Mouse (Mus musculus) lung, adult 18-20 months (tissue): ENCODE data around the gene Nol10.
A peak's percentile ranks its signal among the peaks of the same experiment; 100 is the strongest.

ENCODE experiments used
- DNase-seq, 2 experiments: peaks; one replicate each; pipeline ENCODE4 v3.0.0; 2022; ENCODE audit warnings: mixed read lengths in 2 of 2

Nol10 gene

DNA sequence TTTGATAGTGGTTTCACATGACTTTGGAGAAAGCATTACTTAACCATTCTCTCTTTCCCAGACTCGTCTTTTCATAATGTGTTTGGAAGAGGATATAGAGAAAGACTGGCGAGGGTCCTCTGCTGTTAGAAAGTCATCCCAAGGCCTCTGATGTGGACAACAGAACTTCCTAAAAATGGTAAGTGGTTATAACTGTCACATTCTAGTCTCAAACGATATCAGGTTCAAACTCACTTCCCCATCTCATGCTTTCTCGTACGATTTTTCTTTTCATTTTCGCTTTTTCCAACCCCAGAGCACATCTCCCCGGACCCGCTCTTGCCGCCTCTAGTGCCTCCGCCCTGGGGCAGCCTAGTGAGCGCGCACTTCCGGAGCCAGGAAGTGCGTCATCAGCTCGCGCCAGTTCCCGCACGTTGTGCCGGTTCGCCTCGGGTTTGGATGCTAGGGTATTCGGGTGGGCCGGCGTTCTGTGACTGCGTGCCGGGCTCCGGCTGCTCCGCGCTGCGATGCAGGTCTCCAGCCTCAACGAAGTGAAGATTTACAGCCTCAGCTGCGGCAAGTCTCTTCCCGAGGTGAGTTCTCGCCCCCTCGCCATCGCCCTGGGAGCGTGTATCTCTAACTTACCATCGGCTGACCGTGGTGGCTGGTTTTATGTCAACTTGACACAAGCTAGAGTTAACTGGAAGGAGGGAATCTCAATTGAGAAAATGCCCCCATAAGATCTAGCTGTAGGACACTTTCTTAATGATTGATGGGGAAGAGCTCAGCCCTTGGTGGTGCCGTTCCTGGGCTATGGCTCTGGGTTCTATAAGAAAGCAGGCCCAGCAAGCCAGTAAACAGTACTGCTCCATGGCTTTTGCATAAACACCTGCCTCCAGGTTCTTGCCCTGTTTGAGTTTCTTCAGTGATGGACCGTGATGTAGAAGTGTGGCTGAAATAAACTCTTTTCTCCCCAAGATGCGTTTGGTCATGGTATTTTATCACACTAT, at the start of gene Nol10:
Gene Nol10, plus strand, starts transcription at position 411 of the 989 bp plus-strand sequence.
- DNase-seq, result peak; percentile 86 to 89

DNA sequence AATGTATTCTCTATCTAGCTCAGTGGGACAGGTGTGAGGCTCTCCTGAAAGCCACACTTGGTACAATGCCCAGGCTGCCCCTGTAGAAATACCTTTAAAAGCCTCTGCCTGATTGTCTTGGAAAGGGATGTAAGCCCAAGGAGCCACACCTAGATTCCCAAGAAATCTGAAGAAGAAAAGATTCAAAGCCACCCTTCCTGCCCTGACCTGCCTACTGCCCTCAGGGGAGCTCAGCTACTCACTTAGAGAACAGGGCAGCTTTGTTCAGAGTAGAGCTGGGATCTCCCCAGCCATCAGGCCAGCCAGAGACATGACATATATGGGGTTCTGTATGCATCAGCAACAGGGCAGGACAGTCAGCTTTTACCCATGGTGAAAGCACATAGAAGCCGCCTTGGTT, 48.4 kb upstream of the Nol10 start:
- no peak for DNase-seq

DNA sequence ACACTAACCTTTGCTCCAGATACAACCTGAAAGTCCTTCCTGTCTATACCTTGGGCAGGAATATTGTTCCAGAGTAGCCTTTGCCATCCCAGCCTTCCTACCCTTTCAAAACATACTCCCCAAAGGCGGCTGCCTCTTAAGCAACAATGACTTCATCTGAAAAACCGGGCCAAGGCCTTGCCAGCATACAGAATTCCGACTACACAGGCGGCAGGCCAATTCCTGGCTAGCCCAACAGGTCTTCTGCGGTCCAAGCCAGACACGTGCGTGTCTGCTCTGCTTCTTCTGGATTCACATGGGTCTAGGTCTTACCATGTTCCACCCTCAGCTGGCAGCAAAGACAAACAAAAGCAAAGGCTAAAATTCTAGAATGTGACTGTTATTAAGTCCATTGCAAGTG, 42.8 kb upstream of the Nol10 start:
- peak; percentile 71 to 79 for DNase-seq

DNA sequence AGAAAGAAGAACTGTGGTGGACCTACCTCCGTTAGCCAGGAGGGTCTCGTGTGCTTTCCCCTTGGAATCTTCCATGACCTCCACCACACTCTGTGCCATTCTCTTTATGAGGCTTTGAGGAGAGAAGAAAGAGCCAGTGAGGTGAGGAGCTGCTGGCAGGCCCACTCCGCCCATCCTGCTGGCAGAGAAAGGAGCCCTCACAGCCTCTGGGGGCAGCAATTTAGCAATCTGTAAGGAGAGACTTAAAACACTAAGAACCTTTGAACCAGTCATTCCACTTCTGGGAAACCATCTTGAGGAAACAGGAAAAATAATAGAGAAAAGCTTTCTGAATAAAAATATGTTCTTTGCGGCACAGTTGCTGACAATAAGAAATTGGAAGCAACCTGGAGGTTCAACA, 40.0 kb upstream of the Nol10 start:
- DNase-seq, result peak in 1 of 2 experiments; percentile 53

DNA sequence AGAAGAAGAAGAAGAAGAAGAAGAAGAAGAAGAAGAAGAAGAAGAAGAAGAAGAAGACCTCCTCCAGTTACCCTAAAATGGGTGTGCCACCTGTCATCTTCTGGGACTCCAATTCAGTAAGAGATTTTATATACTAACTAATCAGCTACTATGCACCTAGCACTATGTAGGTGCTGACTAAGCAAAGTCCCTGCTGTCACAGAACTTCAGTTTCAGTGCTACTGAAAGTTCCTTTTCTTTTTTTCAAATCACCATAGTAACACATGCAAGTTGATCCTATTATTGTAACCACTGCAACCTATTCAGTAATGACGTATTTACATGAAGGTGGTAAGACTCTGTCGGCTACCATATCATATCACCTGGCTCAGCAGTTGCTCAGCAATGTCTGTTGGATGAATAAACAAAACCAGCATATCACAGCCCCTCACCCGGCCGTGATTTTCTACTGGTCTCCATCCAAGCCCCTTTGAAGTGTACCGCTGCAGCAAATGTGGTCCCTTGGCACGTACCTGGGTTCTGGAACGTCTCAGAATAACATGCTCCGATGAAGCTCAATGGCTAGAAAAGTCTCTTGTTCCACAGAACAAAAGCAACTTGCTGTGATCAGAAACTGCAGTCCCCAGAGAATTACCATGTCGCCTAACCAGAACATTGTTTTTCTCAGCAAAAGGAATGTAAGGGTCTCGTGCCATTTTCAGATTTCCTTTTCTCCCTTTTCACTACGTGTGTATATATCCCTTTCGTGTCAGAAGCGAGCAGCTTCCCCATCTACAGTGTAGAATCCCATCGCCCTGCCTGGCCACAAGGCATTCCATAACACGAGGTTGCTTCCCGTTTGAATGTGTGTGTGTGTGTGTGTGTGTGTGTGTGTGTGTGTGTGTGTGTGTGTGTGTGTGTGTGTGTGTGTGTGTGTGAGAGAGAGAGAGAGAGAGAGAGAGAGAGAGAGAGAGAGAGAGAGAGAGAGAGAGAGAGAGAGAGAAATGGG, 37.1 kb upstream of the Nol10 start:
- no peak for DNase-seq

DNA sequence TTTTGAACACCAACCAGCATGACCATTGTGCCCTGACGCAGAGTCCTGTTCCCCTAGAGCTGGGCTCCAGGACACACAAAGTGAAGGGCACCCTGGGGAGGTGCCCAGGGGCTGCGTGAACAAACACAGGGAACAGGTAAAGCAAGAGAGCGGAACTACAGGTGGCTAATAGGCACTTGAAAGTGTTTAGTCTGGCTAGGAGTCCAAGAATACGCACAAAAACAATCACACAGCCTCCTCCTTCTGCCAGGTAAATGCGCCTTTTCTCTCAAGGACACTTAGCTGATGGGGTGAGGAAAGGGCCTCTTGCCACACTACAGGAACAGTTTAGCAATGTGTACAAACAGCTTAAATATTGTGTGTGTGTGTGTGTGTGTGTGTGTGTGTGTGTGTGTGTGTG, 32.2 kb upstream of the Nol10 start:
- peak; percentile 84 to 91 for DNase-seq

DNA sequence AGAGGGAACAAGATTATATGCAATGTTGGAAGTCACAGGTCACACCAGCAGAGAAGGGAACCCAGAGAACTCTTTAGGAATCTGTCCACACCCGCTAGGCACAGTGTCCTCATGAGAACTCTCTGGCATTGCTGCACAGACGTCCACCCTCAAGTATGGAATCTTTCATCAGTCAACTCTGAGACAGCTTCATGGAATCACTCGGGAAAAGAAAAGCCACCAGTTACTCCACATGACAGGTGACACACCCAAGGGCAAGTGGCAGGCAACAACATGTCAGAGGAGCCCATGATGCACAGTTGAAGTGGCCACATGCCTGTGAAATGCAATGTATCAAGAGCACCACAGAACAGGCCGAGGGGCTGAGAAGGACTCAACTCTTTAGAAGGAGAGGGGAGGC, 30.3 kb upstream of the Nol10 start:
- DNase-seq, result peak in 1 of 2 experiments; percentile 59

DNA sequence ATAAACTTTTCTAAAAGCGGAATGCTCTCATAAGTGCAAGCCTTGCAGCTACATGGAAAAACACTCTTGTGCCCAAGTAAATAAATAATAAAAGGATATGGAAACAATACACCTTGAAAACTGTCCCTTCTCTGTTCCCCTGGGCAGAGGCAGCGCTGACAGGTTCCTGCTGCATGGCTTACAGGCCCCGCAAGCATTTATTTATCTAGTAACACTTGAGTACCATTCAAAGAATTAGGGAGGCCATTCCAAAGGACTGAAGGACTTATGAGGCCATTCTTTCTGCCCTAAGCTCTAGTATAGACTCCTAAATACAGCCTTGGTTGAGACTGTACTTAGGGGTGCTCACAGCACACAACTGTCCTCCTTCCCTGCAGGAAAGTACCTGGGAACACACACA, 29.8 kb upstream of the Nol10 start:
- peak; percentile 18 to 57 for DNase-seq

DNA sequence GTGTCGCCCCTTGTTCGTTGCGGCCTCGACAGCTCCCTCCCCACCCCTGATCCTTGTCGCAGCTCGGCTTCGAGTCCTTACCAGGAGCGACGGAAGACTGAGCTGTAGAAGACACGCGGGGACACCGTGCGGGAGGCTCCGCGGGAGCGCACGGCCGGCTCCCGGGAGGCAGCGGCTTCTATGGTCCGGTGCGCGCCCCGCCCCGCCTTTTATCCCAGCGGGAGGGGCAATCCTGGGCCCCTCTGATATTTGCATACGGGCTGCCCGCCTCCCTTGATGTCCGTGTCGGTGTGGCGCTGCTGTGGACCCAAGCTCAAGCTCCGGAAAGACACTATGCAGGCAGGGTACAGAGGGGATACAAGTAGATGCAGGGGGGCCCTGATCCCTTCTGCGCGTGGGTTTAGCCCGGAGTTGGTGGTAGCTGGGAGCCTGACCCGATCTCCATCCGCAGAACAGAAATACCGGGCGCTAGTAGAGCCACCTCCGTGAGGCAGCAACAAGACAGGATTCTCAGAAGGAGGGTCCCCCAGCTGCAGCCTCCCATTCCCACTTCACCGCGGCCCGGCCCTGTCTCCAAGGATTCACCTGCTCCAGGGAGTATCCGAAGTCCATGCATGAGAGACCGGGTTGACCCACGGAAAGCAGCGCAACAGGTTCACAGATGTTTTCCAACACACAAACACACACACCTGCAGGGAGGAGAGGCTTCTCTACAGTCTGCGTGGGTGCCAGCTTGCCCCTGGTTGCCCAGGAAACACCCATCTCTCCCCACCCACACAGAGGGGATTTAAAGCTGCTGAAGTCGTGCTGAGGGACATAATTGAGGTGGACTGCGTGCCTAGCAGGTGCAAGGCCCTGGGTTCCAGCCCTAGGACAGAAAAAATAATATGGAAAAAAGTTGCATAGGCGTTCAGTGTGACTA, 23.4 kb upstream of the Nol10 start:
- peak; percentile 75 to 82 for DNase-seq

DNA sequence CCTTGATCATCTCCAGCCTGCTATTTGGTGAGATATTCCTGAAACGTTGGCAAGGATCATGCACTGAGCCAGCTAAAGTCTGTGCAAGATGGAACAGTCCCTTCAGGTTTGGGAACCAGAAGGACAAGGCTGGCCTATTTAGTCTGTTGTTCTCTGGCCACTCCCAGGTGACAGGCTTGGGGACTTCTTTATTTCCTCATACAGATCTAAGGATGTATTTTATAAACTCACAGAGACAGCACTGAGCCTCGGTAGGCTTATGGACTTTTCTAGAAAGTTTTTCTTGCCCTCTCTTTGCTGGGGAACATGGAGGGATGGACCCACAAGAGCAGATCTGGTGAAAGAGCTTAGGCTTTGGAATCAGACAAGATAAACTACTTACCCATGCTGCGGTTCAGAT, 19.0 kb upstream of the Nol10 start, which contains the start of gene Atp6v1c2:
Gene Atp6v1c2, minus strand, starts transcription at position 101 of the 400 bp plus-strand sequence.
- no peak for DNase-seq

DNA sequence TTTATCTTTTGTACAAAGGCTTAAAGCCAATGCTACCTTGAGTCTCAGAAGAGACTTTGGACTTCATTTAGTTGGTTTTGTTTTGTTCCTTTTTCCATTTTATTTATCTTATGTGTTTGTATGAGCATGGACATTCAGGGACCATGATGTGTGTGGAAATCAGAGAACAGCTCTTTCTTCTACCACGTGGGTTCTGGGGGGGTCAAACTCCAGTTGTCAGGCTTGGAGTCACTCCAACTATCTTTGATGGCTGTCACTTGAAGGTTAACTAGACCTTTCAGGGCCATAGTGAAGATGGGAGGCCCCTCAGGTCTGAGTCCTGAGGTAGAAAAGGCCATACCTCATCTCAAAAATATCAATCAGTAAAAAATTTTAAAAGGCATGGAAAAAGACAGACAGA, 14.8 kb upstream of the Nol10 start:
- DNase-seq, result no peak

DNA sequence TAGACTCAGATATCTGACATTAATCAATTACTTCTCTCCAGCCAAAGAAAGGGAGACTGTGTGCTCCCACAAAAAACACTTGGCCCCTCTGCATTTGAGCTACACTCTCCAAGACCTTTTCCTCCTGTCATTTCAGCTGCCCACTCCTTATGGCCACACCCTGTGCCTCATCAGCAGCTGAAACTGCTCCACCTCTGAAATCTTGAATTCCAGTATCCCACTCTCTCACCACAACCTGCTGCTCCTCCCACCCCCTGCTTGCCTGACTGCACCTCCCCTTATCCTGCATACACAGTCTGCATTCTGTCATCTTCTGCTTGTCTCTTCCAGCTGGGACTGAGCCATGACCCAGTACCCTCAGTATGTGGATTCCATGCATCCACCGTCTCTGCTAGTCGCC, 9.9 kb upstream of the Nol10 start:
- no peak for DNase-seq

DNA sequence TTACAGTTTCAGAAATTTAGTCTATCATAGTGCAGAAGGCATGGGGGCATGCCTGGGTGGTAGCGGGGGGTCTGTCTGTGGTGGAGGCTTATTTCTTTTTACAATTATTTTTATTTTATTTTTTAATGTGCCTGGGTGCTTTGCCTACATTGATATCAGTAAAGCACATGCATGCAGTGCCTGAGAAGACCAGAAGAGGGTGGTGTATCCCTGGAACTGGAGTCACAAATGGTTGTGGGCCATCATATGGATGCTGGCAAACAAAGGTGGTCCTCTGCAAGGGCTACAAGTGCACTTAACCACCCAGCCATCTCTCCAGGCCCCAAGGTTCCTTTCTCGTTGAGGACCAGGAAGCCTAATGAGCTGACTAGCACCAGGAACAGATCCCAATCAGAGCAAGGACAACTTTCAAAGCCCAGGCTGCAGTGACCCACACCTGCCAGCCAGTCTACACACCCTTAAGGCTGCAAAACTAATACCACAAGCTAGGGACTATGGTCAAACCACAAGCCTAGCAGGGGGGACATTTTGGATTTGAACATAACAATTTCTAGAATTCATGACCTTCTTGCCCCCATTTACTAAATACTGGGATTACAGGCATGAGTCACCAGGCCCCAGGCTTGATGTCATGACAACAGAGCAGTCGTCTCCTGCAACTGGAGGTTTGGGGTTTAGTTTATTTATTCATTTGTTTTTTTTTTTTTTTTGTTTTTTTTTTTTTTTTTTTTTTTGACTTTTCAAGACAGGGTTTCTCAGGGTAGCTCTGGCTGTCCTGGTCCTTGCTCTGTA, 8.9 kb upstream of the Nol10 start:
- DNase-seq, result no peak

DNA sequence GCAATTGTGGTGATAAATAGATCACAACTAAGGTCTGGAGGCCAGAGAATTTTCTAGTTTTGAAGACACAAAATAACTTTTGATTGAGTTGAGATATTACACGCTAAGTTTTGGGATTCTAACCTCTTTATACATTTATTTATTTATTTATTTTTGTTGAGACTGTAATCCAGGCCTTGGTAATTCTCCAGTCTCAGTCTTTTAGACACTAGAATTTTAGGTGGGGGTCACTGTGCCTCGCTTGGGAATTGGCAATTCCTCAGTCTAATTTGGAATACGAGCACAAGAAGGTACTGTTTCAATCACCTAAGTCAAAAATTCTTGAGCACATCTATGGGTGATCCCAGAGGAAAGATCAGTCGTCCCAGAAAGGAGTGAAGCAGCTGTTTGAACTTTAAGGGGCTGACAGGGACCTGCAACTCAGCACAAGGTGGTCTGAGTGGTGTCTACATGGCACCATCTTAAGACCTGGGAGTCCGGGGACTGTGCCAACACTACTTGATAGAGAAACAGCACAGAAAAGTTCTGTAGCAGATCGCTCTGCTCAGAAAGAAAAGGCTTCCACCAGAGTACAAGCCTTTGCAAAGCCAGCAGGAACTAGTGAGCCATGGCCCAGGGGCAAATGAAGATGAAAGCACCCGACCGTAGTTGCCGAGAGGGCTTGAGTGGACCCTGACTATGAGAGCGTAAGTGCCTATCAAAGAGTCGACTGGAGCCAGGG, 771 bp upstream of the Nol10 start:
- DNase-seq, result peak in 1 of 2 experiments; percentile 10

DNA sequence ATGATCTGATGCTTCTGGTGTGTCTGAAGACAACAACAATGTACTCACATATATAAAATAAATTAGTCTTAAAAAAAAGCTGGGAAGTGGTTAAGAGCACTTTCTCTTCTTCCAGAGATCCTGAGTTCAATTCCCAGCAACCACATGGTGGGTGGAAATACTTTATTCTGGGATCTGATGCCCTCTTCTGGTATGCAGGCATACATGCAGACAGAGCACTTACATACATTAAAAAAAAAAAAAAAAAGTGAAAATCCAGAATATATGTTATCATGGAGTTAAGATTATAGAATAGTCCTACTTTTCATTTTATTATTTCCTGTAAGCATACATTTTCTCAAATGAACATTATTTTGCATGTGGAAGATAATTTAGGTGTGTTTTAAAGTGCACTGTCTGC, 1.8 kb downstream of the Nol10 start:
- no peak for DNase-seq

DNA sequence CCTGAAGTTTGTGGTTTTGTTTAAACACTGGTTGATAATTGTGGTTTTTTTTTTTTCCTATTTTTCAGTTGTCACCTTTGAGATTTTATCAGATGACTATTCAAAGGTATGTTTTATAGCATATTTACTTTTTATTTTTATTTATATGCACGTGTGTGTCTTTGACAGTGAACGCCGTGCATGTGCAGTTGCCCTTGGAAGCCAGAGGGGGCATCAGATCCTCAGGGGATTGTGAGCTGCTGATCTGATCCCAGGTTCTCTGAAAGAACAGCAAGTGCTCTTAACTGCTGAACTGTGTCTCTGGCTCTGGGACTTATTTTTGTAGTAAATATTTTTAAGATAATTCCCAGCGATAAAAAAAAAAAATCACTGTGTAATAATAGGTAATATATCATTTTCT, 8.6 kb downstream of the Nol10 start:
- no peak for DNase-seq

DNA sequence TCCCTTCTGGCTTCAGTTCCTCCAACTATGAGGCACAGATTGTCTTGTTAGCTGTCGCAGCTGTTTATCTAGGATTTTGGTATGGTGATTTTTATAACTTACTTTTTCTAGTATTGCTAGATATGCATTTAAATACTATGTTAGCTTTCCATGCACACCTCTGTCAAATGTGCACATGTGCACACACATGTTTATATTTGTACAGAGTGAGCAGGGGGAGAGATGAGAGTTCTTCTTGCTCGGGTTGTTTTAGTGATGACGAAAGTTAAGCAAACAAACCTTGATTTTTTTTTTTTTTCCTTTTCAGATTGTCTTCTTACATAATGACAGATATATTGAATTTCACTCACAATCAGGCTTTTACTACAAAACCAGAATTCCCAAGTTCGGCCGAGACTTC, 9.5 kb downstream of the Nol10 start:
- no peak for DNase-seq

DNA sequence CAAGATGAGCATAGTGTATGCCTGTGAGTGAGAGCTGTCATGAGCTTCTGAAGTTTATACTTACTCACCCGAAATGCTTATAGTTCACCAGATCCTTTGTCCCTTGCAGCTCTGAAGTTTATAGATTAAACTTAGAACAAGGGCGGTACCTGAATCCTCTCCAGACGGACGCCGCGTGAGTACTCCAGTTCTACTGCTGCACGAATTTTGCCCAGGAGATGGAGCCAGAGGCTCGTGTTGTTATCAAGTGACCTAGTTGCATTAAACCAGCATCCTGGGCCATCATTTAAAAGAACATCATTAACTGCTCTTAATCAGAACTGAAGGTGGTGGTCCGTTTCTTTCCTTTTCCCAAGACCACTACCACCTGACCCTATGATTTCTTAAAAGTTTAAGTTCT, 10.7 kb downstream of the Nol10 start:
- peak; percentile 10 to 31 for DNase-seq

DNA sequence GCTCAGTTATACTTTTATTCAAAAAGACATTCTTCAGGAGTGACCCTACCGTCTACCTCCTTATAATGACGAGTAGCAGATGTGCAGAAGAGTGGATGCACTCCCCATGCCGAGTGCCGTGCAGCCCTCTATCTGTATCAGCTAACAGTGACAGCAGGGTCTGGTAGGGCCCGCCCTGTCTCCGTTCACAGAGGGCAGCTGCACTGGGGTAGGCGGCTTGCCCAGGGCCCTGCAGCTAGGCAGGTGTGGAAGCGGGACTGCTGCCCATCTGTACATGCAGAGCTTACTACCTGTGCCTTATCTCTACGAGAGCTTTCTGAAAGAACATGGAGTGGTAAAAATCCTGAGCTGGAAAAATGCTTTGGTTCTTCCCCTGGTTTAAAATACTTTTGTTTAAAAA, 11.8 kb downstream of the Nol10 start:
- no peak for DNase-seq

DNA sequence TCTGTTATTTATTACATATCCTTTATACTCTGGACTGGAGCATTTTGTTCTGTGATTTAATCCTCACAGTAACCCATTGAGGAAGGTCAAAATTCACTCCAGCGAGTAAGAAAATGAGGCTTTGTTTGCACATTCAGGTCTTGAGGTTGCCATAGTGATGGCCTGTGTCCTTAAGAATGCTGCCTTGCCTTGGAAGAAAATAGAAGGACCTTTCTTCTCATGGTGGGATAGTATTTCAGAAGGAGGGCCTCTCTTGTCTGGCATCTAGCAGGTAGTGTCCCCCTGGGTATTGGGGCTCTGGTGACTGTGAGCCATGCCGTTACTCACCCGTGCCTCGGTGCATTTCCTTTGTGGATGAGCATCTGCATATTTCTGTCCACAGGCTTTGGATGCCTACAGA, 12.4 kb downstream of the Nol10 start:
- no peak for DNase-seq

DNA sequence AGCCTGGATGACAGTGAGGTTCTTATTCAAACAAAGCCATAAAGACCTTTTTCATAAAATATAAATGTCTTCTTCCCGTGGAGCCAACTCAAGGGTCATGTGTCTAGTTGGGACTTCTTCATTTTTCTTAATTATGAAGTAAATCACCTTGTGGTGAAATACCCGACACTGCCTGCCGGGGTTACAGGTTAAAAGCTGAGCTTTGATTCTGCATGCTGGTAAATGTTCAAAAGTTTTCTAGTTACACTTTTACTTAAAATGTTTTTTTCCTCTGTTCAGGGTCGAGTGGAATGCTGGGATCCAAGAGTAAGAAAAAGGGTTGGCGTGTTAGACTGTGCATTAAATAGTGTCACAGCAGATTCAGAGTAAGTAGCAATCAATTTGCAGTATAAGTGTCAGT, 14.1 kb downstream of the Nol10 start:
- no peak for DNase-seq
